Mouse (Mus musculus) CD4-positive, CD25-positive, alpha-beta regulatory T cell, adult 4 months (primary cell): ENCODE measurements around the gene Cyp2t4. TPM values are rescaled to one million over a fixed set of nuclear protein-coding genes. Genes with fewer than 3 reads are reported as not detected.

Source experiments
- ATAC-seq: one replicate; pipeline ENCODE4 v1.8.0; 2017
- polyA plus RNA-seq, 2 experiments: library from polyadenylated mRNA; unstranded; fragments of 100-300 nt; shearing (Covaris generic); gene quantifications; one replicate each; pipeline ENCODE4 v1.2.1; 2017

The Cyp2t4 gene
- polyA plus RNA-seq, 2 experiments from 2014 or later, result 0.78 TPM; not detected in 1

DNA sequence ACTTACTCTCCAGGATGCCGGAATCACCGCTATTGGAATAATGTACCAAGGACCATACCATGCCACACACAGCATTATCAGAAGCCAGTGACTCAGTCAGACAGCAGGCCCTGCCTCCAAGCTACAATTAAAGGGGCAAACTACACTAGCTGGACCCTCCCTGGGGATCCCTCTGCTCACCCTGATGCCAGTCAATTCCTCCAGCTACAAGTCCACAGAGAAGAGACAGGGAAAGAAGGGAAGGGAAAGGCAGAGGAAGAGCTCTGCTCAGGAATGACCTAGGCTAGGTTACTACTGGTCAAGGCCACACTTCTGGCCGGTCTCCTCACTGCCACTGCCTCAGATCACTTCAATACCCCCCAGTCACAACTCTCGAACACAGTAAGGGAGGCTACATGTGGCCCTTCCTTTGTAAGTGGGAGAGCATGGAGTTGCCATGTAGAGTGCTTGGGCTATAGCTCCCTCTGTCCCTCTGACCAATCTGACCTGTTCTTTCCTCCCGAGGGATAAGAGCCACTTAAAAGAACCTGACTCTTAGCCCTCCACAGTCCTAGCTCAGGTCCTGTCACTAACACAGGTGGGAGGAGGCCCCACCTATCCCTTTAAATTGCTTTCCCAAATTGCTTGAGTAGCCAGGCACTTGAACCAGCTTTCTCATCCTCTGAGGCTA lies 9.4 kb downstream of the Cyp2t4 start:
- ATAC-seq, result no peak

GRCm38 (mm10) chr7:27163450-27163805 lies 9.9 kb downstream of the Cyp2t4 start:
- ATAC-seq, result no peak

DNA sequence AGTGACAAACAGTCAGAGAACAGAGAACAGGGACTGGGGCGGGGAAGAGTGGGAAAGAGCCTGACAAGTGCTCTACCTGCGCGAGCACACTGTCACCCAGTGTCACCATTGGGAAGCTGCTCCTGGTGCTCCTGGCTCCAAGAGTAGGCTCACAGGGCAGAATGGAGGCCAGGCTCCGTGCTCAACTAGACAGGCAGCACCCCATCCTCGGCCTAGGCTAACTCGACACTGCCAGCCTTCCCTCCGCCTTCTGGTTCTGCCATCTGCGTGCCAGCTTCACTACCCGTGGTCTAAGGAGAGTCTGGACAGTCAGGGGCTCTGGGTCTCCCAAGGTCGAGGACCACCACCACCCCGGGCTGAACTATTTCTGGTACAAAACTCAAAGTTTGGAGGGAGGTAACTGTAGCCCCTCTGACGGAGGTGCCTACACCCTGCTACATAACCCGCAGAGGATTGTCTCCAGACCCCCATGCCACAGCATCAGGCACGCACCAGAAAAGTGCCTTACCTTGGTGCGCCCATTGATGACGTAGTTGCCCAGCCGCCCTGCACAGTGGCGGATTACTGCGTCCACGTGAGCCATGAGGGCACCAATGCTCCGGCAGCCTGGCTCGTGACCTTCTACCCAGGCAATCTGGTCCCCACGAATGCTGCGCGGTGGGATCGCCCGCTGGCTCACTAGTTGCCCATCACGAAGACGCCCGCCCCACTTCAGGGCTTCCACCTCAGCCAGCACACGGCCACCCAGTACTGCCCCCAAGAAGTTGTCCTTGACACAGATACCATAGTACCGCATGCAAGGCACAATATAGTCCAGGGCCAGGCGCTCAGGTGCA lies 10.8 kb downstream of the Cyp2t4 start:
- no peak for ATAC-seq

DNA sequence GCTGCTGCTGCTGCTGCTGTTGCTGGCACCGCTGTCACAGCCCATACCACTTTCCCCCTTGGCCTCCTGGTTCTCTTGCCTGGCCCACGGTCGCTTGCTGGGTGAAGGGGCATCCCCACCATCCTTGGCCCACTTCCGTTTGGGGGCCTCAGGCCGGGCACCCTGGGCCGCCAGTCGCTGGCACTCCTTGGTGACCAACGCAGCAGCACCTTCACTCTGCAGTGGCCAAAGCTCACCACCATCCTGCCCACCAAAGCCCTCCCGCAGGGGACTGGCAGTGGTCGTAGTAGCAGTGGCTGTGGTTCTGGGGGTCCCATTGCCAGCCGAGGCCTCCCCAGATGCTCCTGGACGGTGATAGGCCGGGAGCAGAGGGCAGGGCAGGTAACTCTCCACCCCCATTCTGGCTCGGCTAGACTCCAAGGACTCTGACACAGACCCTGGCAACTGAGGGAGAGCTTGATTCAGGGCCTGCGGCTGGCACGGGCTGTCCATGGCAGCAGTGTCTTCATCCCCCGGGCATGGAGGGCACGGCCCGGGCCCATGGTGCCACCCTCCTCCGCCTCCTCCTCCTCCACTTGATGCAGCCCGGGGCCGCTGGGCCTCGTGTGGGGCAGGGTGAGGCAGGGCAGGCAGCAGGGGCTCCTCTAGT lies 11.6 kb downstream of the Cyp2t4 start:
- ATAC-seq, result no peak

DNA sequence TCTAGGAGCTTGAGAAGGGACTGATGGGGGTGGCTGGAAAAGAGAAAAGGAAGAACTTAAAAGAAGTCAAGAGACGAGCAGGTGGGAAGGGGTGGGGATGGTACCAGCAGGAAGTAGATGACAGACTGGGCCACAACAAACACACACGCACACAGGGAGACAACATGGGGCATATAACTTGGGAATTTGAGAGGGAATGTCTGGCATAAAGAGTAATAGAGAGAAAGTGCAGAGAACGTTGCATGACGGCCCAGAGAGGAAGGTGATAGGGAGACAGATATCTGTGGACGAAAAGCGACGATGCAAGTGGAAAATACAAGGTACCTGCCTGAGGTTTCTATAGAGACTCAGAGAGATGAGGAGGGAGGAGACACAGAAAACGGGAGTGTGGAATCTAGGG lies 12.2 kb downstream of the Cyp2t4 start:
- ATAC-seq, result no peak

DNA sequence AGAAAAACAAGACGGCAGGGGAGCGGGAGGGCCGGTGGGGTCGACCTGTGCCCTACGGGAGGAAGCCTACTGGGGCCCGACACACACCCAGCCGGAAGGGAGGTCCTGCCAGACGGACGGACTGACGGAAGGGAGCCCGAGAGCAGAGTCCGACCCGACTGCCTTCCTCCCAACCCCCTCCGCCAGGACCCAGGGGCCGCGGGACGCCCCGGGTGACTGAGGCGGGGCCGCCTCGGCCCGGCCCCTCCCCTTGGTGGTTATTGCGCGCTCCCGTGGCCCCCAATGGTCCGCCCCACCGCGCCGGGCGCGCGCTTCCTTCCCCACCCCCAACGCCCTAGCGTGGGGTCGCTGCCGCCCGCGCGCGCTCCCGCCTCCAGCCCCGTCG lies 12.7 kb downstream of the Cyp2t4 start:
- ATAC-seq, result peak; percentile 21

DNA sequence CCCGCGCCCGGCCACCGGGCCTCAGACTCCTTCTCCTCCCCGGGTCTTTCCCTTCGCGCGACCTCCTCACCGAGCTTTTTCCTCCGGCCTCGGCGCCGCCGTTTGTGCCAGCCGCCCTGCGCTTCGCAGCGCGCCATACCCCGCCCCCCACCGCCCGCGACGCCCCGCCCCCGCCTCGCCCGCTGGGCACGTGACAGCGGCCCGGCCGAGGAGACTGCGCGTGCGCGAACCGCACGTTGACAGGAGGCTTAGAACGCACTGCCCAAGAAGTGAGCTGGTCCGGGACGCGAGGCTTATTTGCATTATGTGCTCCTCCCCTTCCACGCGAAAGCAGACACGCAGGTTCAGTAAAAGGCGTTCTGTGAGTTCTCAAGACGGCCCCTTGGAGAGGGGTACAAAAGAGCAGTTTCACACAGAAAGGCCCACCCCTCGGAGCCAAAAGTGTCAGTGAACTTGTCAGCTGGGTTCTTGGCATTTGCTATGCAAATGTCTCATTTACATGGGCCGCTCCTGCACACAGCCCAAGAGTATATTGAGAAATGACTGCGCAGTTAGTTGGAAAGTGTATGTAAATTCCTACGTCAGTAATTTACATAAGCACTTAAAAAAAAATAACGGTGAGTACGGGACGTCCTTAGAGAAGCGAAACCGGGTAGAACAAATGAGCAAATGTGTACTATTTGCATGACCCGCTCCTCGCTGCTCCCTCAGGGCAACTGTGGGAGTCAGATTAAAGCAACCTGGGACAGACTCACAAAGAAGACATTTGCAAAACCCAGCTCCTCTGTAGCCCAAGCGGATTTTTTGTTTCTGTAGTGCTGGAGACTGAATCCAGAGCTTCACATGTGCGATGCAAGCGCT lies 13.3 kb downstream of the Cyp2t4 start, which contains the start of gene Egln2:
Gene Egln2 (minus strand): TSS at position 189 of the 861 bp plus-strand sequence.
- peak; percentile 87 for ATAC-seq

DNA sequence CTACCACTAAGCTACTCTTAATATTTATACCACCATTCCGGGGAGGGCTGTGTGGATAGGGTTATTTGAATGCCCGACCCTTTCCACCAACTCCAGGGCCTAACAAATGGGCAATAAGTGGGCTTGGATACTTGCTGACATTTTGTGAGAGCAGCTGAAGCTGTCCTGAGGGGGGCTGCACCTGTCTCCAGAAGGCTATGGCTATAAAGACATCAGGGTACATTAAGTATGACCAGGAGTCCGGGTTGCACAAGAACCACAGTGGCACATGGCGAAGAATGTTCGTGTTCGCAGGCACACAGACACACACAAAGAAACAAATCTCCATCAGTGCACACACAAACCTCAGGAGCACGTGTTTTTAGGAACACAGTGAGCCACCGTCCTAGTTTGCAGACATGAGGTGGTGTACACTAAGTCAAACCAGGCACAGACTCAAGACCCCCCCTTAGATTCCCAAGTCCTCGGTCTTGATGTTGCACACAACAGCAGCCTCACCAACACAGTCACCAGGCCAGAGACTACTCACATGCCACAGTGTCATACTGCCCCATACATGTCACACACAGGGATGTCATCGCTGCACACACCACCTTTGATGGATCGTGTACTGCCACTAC lies 14.1 kb downstream of the Cyp2t4 start:
- ATAC-seq, result no peak

DNA sequence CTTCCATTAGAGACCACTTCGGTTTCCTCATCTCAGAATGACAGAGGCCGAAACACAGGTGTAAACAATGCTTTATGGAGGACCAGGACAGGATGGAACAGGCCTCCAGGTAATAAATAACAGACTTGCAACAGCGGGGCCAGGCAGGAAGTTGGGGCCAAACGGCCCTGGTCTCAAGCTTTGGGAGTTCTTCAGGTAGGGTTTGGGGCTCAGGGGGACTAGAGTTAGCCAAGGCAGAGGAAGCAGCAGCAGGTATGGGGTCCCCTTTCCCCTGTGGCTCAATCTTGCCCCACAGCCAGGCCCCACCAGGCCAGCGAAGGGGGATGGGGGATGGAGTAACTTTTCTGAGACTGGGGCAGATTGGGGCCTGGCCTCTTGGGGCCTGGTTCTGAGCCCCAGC lies 14.9 kb downstream of the Cyp2t4 start:
- no peak for ATAC-seq

- ATAC-seq, result no peak
Observed at GRCm38 (mm10) chr7:27170981-27171380, 17.5 kb downstream of the Cyp2t4 start.

GRCm38 (mm10) chr7:27174496-27174895 lies 21.0 kb downstream of the Cyp2t4 start:
- no peak for ATAC-seq

- ATAC-seq, result no peak
Observed at GRCm38 (mm10) chr7:27174896-27175295, 21.4 kb downstream of the Cyp2t4 start.

GRCm38 (mm10) chr7:27177942-27178323 lies 24.4 kb downstream of the Cyp2t4 start:
- ATAC-seq, result no peak

DNA sequence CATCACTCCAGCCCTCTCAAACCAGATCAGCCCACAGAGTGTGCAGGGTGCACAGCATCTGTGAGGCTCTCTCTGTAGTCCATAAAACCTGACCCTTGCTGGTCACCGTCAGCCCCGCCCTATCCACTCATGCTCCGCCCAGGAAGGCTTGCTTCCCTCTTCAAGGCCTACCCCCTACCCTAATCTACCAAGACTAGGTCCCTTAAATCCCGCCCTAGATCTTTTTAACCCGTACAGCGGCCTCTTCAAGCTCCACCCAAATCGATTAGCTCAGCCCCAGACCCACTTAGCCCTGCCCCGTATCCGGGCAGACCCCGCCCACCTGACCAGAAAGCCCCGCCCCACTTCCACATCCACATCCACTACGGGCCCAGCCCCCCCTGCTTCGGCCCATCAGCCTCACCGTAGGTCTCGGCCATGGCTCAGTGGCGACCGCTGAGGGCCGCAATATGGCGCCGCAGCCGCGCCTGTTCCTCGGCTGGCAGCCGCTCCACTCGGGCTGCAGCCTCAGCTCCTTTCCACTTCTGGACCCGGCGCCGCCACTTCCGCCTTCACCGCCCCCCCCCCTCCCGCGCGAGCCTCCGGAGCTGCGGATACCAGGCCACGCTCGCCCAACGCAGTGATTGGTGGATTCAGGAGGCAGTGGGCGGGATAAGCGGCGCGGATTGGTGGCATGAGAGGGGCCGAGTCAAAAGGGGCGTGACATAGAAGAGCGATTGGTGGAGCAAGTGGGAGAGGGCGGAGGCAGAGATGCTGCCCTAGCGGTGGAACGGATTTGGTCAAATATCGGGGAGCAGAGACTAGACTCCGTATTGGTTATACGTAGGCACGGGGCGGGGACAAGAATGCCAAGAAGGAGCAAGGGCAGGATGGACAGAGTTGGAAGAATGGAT lies 25.1 kb downstream of the Cyp2t4 start, which contains the start of gene Rab4b:
Gene Rab4b (minus strand): TSS at position 573 of the 893 bp plus-strand sequence.
- ATAC-seq, result peak; percentile 95

- no peak for ATAC-seq
Observed at GRCm38 (mm10) chr7:27179217-27179918, 25.9 kb downstream of the Cyp2t4 start.

- ATAC-seq, result no peak
Observed at GRCm38 (mm10) chr7:27180036-27180435, 26.5 kb downstream of the Cyp2t4 start.

GRCm38 (mm10) chr7:27180837-27181695 lies 27.6 kb downstream of the Cyp2t4 start, which contains the start of the genes Gm21983 and Mia:
Gene Gm21983 (minus strand): TSS chr7:27181086.
Gene Mia (minus strand): TSS chr7:27181157.
- ATAC-seq, result no peak

DNA sequence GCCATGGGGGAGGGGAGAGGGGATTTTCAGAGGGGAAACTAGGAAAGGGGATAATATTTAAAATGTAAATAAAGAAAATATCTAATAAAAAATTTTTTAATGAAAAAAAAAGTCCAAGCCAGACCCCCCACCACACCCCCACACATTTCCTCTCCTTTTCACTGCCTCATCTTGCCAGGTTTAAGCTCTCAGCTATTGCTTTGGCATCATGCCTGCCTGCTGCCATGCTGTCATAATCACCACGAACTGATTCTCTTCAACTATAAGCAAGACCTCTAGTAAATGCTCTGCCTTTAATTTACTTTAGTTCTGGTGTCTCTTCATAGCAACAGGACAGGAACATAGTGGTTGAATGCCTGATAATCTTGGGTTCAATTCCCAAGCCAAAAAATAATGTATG lies 29.0 kb downstream of the Cyp2t4 start:
- no peak for ATAC-seq

DNA sequence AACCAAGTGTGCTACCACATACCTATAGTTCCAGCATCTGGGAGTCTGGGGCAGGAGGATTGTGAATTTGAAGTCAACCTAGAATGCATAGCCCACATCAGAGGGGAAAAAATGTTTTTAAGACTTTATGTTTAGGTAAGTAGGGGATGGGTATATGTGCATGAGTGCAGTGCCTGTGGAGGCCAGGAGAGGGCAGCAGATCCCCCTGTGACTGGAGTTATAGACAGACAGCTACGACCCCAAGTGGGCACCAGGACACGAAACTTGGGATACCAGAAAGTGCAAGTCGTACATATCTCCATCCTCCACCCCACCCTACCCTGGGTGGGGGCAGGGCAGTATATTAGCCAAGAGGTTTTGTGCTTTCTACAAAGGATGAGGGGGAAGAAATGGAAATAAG lies 31.4 kb downstream of the Cyp2t4 start:
- ATAC-seq, result peak; percentile 47
